Comparison of ENCODE assay signal across 9 mouse cellular contexts in the genomic region with DNA sequence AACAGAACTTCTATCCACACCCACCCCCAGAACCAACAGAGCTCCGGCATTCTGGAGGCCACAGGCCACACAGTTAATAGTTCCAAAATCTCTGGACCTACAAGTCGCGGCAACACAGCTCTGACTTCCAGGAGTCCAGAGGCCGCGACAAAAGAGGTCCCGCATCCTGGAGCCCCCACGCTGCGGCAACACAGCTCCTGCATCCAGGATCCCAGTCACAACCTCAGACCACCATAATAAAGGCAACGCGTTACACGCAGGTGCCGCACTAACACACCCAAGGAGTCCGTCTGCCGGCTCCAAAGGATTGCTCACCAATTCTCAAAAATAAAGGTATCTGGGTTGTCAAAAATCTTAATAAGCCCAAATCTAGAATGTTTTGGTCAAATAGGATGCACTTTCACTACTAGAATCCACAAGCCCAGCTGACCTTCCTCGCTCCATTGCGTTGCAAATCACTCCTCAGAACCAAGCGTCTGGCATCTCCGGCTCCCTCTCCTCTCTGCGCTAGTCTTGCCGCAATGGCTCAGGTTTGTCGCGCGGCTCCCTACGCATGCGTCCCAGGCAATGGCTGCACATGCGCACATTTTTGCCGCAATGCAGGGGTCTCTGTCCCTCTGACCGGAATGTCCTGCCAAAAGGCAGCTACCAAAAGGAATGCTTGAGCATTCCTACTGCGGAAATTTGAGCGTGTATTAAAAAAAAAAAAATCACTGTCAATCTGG. TPM values are rescaled to one million over a fixed set of nuclear protein-coding genes. Genes with fewer than 3 reads are reported as not detected.
A peak's percentile ranks its signal among the peaks of the same experiment; 100 is the strongest.
DNase-seq lines count a peak whose midpoint lies in the region; ATAC-seq lines count a peak whose summit lies in the region.
"Had no signal": no experiment of that assay in that cellular context is flagged by ENCODE, and none has a peak within 500 bp of the region (broad histone marks: within the 10 kb centered on the region; RNA-seq: fewer than 3 reads in every experiment).

Snurf (minus strand) TSS at position 444 of the 725 bp plus-strand sequence.
Gm38393 (minus strand) TSS at position 459 of the 725 bp plus-strand sequence.

- H3K9ac ChIP-seq in hindbrain, embryonic 11.5 days (ENCODE audit: low read depth, low read length), result peak within 1 kb of the TSS; percentile 66
- H3K9ac ChIP-seq in lung, embryonic 16.5 days (ENCODE audit: low read length), result peak within 1 kb of the TSS; percentile 69

- H3K9me3 ChIP-seq in hindbrain, embryonic 11.5 days (ENCODE audit: control insufficient read depth, low read length), result no peaks in the 10 kb centered on the region; the same call in 1 of the 2 replicates
- H3K9me3 ChIP-seq in lung, embryonic 16.5 days (ENCODE audit: control insufficient read depth, low read length), result peaks cover 8% of the 10 kb centered on the region

- ATAC-seq in hindbrain, embryonic 11.5 days (ENCODE audit: low FRiP score), result peak; percentile 68
- ATAC-seq in lung, embryonic 16.5 days (ENCODE audit: low read depth), result peak; percentile 85
- no peak for ATAC-seq in granulocyte monocyte progenitor cell, adult 5-6 weeks (replicated peaks; ENCODE audit: poor library complexity, severe bottlenecking)

- WGBS in hindbrain, embryonic 11.5 days, result 48% methylated on average over 30 of the region's 30 CpGs
- WGBS in lung, embryonic 16.5 days, result 40% methylated on average over 30 of the region's 30 CpGs

- H3K36me3 ChIP-seq in hindbrain, embryonic 11.5 days (ENCODE audit: control insufficient read depth, insufficient read depth, low read length), result no peaks in the 10 kb centered on the region
- H3K36me3 ChIP-seq in lung, embryonic 16.5 days (ENCODE audit: control insufficient read depth, insufficient read depth, low read length), result no peaks in the 10 kb centered on the region

- DNase-seq in ZHBTc4 (ENCODE audit: low read depth, low spot score), result peak; percentile 78
- peak; percentile 94 for DNase-seq in cerebellum, adult 9-10 months
- DNase-seq in frontal cortex, postnatal 10 days (ENCODE audit: low spot score in 2 of 2), result peak; percentile 64 to 75
- peak; percentile 70 for DNase-seq in hindbrain, embryonic 11.5 days (ENCODE audit: low spot score)
- DNase-seq in layer of hippocampus, postnatal 25 days (ENCODE audit: extremely low spot score in 1 of 2, low spot score in 1 of 2), result peak; percentile 60 to 77
- peak; percentile 41 for DNase-seq in retina, postnatal 7 days (ENCODE audit: low read depth, low spot score)

- no peaks in the 10 kb centered on the region for H3K27me3 ChIP-seq in hindbrain, embryonic 11.5 days (ENCODE audit: control insufficient read depth, insufficient read depth, low read length)
- no peaks in the 10 kb centered on the region for H3K27me3 ChIP-seq in lung, embryonic 16.5 days (ENCODE audit: control insufficient read depth, insufficient read depth, low read depth, low read length)

- H3K4me2 ChIP-seq in hindbrain, embryonic 11.5 days (replicated peaks; ENCODE audit: low read depth, low read length), result peak within 1 kb of the TSS; percentile 42
- H3K4me2 ChIP-seq in lung, embryonic 16.5 days (ENCODE audit: low read depth, low read length), result peak within 1 kb of the TSS; percentile 62

- peak within 1 kb of the TSS; percentile 77 for H3K27ac ChIP-seq in hindbrain, embryonic 11.5 days (ENCODE audit: low read depth, low read length)
- H3K27ac ChIP-seq in lung, embryonic 16.5 days (ENCODE audit: low read length), result no peak within 1 kb of the TSS

- H3K4me3 ChIP-seq in hindbrain, embryonic 11.5 days (ENCODE audit: low read depth, low read length), result peak within 1 kb of the TSS; percentile 54
- peak within 1 kb of the TSS; percentile 50 for H3K4me3 ChIP-seq in lung, embryonic 16.5 days (ENCODE audit: low read length)

- no peaks in the 10 kb centered on the region for H3K4me1 ChIP-seq in hindbrain, embryonic 11.5 days (replicated peaks; ENCODE audit: control insufficient read depth, insufficient read depth, low read length)
- H3K4me1 ChIP-seq in lung, embryonic 16.5 days (replicated peaks; ENCODE audit: control insufficient read depth, insufficient read depth, low read length), result peaks cover 5% of the 10 kb centered on the region; the same call in 1 of the 2 replicates

RNA-seq across cellular contexts. Expression of gene Snurf, which starts in this region (rescaled TPM):
- polyA plus RNA-seq in hindbrain, embryonic 11.5 days (2014; fragmentation: Nextera tagmentation; extraction: Ambion mirVana), result 150 and 155 TPM in 2 replicates
- total RNA-seq in layer of hippocampus, postnatal 25 days (2021), result 1,000 to 10,000 TPM; 2,375 to 2,446 TPM
- polyA plus RNA-seq in lung, embryonic 16.5 days (2015; fragmentation: Nextera tagmentation; extraction: Ambion mirVana), result 15.5 and 31.7 TPM in 2 replicates
- not detected in 2 replicates for total RNA-seq in granulocyte monocyte progenitor cell, adult 5-6 weeks (2014; fragmentation: Nextera tagmentation)
- total RNA-seq in granulocyte monocyte progenitor cell, adult 5-6 weeks (2017), result not detected in 2 replicates
- total RNA-seq: hematopoietic stem cell, adult 5-6 weeks had no signal

RNA-seq across cellular contexts. Expression of gene Gm38393, which starts in this region (rescaled TPM):
- polyA plus RNA-seq in hindbrain, embryonic 11.5 days (2014; fragmentation: Nextera tagmentation; extraction: Ambion mirVana), result 1.7 and 3.1 TPM in 2 replicates
- 10 to 100 TPM; 49.6 to 68.9 TPM for total RNA-seq in layer of hippocampus, postnatal 25 days (2021)
- polyA plus RNA-seq in lung, embryonic 16.5 days (2015; fragmentation: Nextera tagmentation; extraction: Ambion mirVana), result 0.18 and 0.43 TPM in 2 replicates
- not detected in 2 replicates for total RNA-seq in granulocyte monocyte progenitor cell, adult 5-6 weeks (2014; fragmentation: Nextera tagmentation)
- not detected in 2 replicates for total RNA-seq in granulocyte monocyte progenitor cell, adult 5-6 weeks (2017)

Comparison
In these comparisons a context has a peak if more than half of its experiments do, and no peak if none do; other contexts are left out.
1. RNA of gene Snurf (total RNA-seq): 2,375 to 2,446 TPM in layer of hippocampus, postnatal 25 days; not detected in granulocyte monocyte progenitor cell, adult 5-6 weeks; every median in the first group is over 1,000 times any median in the second.
2. RNA of gene Gm38393 (total RNA-seq): 49.6 to 68.9 TPM in layer of hippocampus, postnatal 25 days; not detected in granulocyte monocyte progenitor cell, adult 5-6 weeks; every median in the first group is over 10 times any median in the second.
3. DNase-seq: peak in every context shown above with its lines; median percentile 94 in cerebellum, adult 9-10 months; 78 in ZHBTc4; 70 in hindbrain, embryonic 11.5 days; 70 in frontal cortex, postnatal 10 days; 68 in layer of hippocampus, postnatal 25 days; 41 in retina, postnatal 7 days.